Mouse (Mus musculus): ENCODE data around the gene 3110021N24Rik. TPM values are rescaled to one million over a fixed set of nuclear protein-coding genes. Genes with fewer than 3 reads are reported as not detected.
"Not testable (repeated sequence)": the region's sequence is repeated elsewhere in the genome, so short reads cannot be mapped to it uniquely, and the experiment has no call there.

3110021N24Rik gene
- polyA plus RNA-seq (2015; fragmentation: Nextera tagmentation; extraction: Ambion mirVana): 1.2 and 1.4 TPM in 2 replicates

DNA sequence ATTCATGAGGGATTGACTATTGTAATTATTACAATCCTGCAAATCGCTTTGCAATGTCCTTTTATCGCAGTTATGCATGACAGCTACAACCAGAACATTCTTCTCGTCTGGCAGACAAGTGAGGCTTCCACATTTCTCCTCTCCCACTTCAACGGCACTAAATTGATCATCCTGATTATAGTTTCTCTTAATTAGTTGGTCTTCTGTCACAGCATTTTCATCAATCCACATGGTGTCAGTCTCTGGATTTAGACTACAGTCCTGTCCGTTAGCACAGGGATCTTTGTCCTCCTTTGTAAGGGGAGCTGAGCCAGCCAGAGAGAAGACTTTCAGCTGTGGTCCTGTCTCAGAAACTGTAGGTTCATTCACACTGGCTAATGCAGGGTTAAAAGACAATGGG is at the start of gene 3110021N24Rik:
TSS of gene 3110021N24Rik (plus strand) at position 301 of the 400 bp plus-strand sequence.
- no peak within 1 kb of the TSS for H3K27ac ChIP-seq
- WGBS: 90% methylated on average over 5 of the region's 5 CpGs
- no peak within 1 kb of the TSS for H3K4me2 ChIP-seq
- H3K9ac ChIP-seq: no peak within 1 kb of the TSS
- no peaks in the 10 kb centered on the region for H3K27me3 ChIP-seq
- no peak within 1 kb of the TSS for H3K4me3 ChIP-seq (replicated peaks)
- no peaks in the 10 kb centered on the region for H3K9me3 ChIP-seq (replicated peaks)
- no peak for ATAC-seq (replicated peaks; ENCODE audit: low FRiP score)
- peaks cover 41% of the 10 kb centered on the region for H3K36me3 ChIP-seq
- no peaks in the 10 kb centered on the region for H3K4me1 ChIP-seq

- no peak overlapping the region for H3K4me3 ChIP-seq (replicated peaks)
- no peak overlapping the region for H3K4me2 ChIP-seq
- no peaks in the 10 kb centered on the region for H3K4me1 ChIP-seq
- no peak overlapping the region for H3K27ac ChIP-seq
- H3K9me3 ChIP-seq (replicated peaks): no peaks in the 10 kb centered on the region
- peaks cover 54% of the 10 kb centered on the region for H3K36me3 ChIP-seq
- no peak for ATAC-seq (replicated peaks; ENCODE audit: low FRiP score)
- no peaks in the 10 kb centered on the region for H3K27me3 ChIP-seq
- WGBS: 77% methylated on average over 3 of the region's 3 CpGs
- H3K9ac ChIP-seq: no peak overlapping the region
Measured at GRCm38 (mm10) chr4:108686156-108686555, 33.3 kb upstream of the 3110021N24Rik start.

DNA sequence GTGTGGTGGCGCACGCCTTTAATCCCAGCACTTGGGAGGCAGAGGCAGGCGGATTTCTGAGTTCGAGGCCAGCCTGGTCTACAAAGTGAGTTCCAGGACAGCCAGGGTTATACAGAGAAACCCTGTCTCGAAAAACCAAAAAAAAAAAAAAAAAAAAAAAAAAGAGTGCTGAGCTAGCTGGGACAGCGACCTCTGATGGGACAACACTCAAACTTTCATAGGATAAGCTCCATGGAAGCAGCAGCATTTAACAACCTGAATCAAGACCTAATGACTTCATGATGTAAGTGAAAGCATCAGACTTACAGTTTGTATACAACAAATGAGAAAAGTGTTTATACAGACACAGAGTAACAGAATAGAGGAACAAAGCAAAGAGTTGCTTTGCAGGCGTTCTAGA is 32.4 kb upstream of the 3110021N24Rik start:
- not testable (repeated sequence) for H3K27me3 ChIP-seq; H3K27ac ChIP-seq; H3K4me3 ChIP-seq (replicated peaks); H3K4me2 ChIP-seq; H3K9me3 ChIP-seq (replicated peaks); ATAC-seq (replicated peaks; ENCODE audit: low FRiP score); H3K9ac ChIP-seq; H3K4me1 ChIP-seq
- H3K36me3 ChIP-seq: peaks cover 56% of the 10 kb centered on the region
- 95% methylated on average over 6 of the region's 7 CpGs for WGBS

- H3K4me3 ChIP-seq (replicated peaks): no peak overlapping the region
- WGBS: 94% methylated on average over 3 of the region's 3 CpGs
- no peak overlapping the region for H3K4me2 ChIP-seq
- no peak overlapping the region for H3K9ac ChIP-seq
- no peaks in the 10 kb centered on the region for H3K9me3 ChIP-seq (replicated peaks)
- ATAC-seq (replicated peaks; ENCODE audit: low FRiP score): no peak
- no peaks in the 10 kb centered on the region for H3K27me3 ChIP-seq
- no peak overlapping the region for H3K27ac ChIP-seq
- H3K4me1 ChIP-seq: no peaks in the 10 kb centered on the region
- H3K36me3 ChIP-seq: peaks cover 46% of the 10 kb centered on the region
Measured at GRCm38 (mm10) chr4:108690479-108690878, 29.0 kb upstream of the 3110021N24Rik start.

GRCm38 (mm10) chr4:108691469-108691868 is 28.0 kb upstream of the 3110021N24Rik start:
- Histone ChIP-seq H3K27ac (no peak overlapping the region), H3K9me3 (replicated peaks) (no peaks in the 10 kb centered on the region), H3K9ac (no peak overlapping the region), H3K27me3 (no peaks in the 10 kb centered on the region), H3K4me1 (no peaks in the 10 kb centered on the region), H3K4me2 (no peak overlapping the region), H3K36me3 (peaks cover 41% of the 10 kb centered on the region), H3K4me3 (replicated peaks) (no peak overlapping the region)
- ATAC-seq (replicated peaks; ENCODE audit: low FRiP score): no peak

DNA sequence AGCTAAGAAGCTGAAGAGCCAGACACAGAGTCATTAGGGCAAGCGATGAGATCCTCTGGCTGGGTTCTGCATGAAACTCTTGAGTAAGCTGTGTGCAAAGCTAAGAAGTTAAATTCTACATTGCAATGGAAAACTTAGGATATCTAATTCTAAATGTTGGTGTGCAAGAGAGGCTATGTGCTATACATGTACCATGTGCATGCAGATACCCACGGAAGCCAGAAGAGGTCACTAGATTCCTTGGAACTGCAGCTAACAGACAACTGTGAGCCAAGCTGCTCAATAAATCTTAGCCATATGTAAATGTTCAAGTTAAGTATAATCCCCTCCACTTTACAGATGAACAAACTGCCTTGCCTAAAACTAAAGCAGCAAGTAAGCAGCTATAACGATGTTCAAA is 22.5 kb upstream of the 3110021N24Rik start:
- Histone ChIP-seq H3K9ac (no peak overlapping the region), H3K4me3 (replicated peaks) (no peak overlapping the region), H3K36me3 (peaks cover 9% of the 10 kb centered on the region; the same call in 1 of the 2 replicates), H3K4me2 (no peak overlapping the region), H3K9me3 (replicated peaks) (no peaks in the 10 kb centered on the region), H3K4me1 (no peaks in the 10 kb centered on the region), H3K27me3 (no peaks in the 10 kb centered on the region), H3K27ac (no peak overlapping the region)
- 70% methylated on average over 3 of the region's 3 CpGs for WGBS
- ATAC-seq (replicated peaks; ENCODE audit: low FRiP score): no peak

- Histone ChIP-seq H3K36me3 (peaks cover 8% of the 10 kb centered on the region; the same call in 1 of the 2 replicates), H3K27me3 (no peaks in the 10 kb centered on the region), H3K4me3 (replicated peaks) (no peak overlapping the region), H3K9ac (no peak overlapping the region), H3K9me3 (replicated peaks) (no peaks in the 10 kb centered on the region), H3K27ac (no peak overlapping the region), H3K4me2 (no peak overlapping the region), H3K4me1 (no peaks in the 10 kb centered on the region)
- WGBS: 83% methylated on average over 5 of the region's 5 CpGs
- ATAC-seq (replicated peaks; ENCODE audit: low FRiP score): no peak
Measured at GRCm38 (mm10) chr4:108708209-108708608, 11.2 kb upstream of the 3110021N24Rik start.

GRCm38 (mm10) chr4:108721245-108721784 is 1.9 kb downstream of the 3110021N24Rik start:
- Histone ChIP-seq H3K4me2 (no peak overlapping the region), H3K27ac (no peak overlapping the region), H3K4me1 (no peaks in the 10 kb centered on the region), H3K27me3 (no peaks in the 10 kb centered on the region), H3K36me3 (peaks cover 40% of the 10 kb centered on the region; the same call in 1 of the 2 replicates), H3K4me3 (replicated peaks) (no peak overlapping the region), H3K9ac (no peak overlapping the region), H3K9me3 (replicated peaks) (no peaks in the 10 kb centered on the region)
- WGBS: 84% methylated on average over 3 of the region's 3 CpGs
- ATAC-seq (replicated peaks; ENCODE audit: low FRiP score): no peak

DNA sequence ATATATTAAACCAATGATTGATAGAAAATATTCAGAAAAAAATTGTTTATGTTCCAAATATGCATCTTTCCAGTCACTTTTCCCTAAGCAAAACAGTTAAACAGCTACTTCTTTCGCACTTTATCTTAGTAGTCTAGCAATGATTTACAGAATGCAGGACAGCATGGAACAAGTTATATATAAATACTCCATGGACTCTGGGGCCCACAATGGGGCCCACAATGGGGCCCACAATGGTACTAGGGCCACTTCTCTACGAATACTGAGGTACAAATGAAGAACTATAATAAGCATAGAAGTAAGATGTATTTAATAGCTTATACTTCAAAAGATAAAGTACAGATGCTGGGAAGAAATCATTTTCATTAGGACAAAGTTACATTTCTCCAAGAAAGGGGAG is 4.7 kb downstream of the 3110021N24Rik start:
- peaks cover 24% of the 10 kb centered on the region; the same call in 1 of the 2 replicates for H3K36me3 ChIP-seq
- WGBS: 82% methylated on average over 2 of the region's 2 CpGs
- no peak overlapping the region for H3K4me2 ChIP-seq
- no peaks in the 10 kb centered on the region for H3K27me3 ChIP-seq
- H3K4me1 ChIP-seq: no peaks in the 10 kb centered on the region
- no peak overlapping the region for H3K9ac ChIP-seq
- no peaks in the 10 kb centered on the region for H3K9me3 ChIP-seq (replicated peaks)
- no peak overlapping the region for H3K27ac ChIP-seq
- H3K4me3 ChIP-seq (replicated peaks): no peak overlapping the region
- ATAC-seq (replicated peaks; ENCODE audit: low FRiP score): no peak

- H3K36me3 ChIP-seq: peaks cover 2% of the 10 kb centered on the region; the same call in 1 of the 2 replicates
- WGBS: 83% methylated on average over 1 of the region's 1 CpGs
- no peak overlapping the region for H3K9ac ChIP-seq
- H3K4me3 ChIP-seq (replicated peaks): no peak overlapping the region
- 0 out of 2 replicates have a peak, but pooled peaks cover 3% of the 10 kb centered on the region for H3K9me3 ChIP-seq (replicated peaks)
- no peaks in the 10 kb centered on the region for H3K27me3 ChIP-seq
- H3K27ac ChIP-seq: no peak overlapping the region
- no peaks in the 10 kb centered on the region for H3K4me1 ChIP-seq
- ATAC-seq (replicated peaks; ENCODE audit: low FRiP score): no peak
- H3K4me2 ChIP-seq: no peak overlapping the region
Measured at GRCm38 (mm10) chr4:108730450-108730849, 11.0 kb downstream of the 3110021N24Rik start.

GRCm38 (mm10) chr4:108731582-108731981 is 12.1 kb downstream of the 3110021N24Rik start:
- H3K4me2 ChIP-seq: no peak overlapping the region
- H3K4me1 ChIP-seq: no peaks in the 10 kb centered on the region
- no peaks in the 10 kb centered on the region for H3K27me3 ChIP-seq
- no peak overlapping the region for H3K27ac ChIP-seq
- H3K4me3 ChIP-seq (replicated peaks): no peak overlapping the region
- no peak for ATAC-seq (replicated peaks; ENCODE audit: low FRiP score)
- 65% methylated on average over 3 of the region's 3 CpGs for WGBS
- 0 out of 2 replicates have a peak, but pooled peaks cover 3% of the 10 kb centered on the region for H3K9me3 ChIP-seq (replicated peaks)
- H3K36me3 ChIP-seq: no peaks in the 10 kb centered on the region
- H3K9ac ChIP-seq: no peak overlapping the region

GRCm38 (mm10) chr4:108746160-108746873 is 26.9 kb downstream of the 3110021N24Rik start:
- Histone ChIP-seq H3K36me3 (no peaks in the 10 kb centered on the region), H3K4me2 (no peak overlapping the region), H3K27me3 (no peaks in the 10 kb centered on the region), H3K9me3 (replicated peaks) (no peaks in the 10 kb centered on the region), H3K9ac (no peak overlapping the region), H3K4me3 (replicated peaks) (no peak overlapping the region), H3K4me1 (no peaks in the 10 kb centered on the region), H3K27ac (no peak overlapping the region)
- no peak for ATAC-seq (replicated peaks; ENCODE audit: low FRiP score)
- WGBS: 90% methylated on average over 3 of the region's 3 CpGs
